Mouse (Mus musculus): ENCODE results near the gene Specc1l.

GRCm38 (mm10) chr10:75312361-75312760 lies 100.5 kb downstream of the Specc1l start:
- no peak for TF ChIP-seq CTCF (IDR thresholded peaks at IDR 0.05; ENCODE audit: borderline replicate concordance, control insufficient read depth, extremely low read depth, insufficient read depth, low read length, poor library complexity)
- TF ChIP-seq POLR2A (IDR thresholded peaks at IDR 0.05; ENCODE audit: control insufficient read depth, extremely low read depth, insufficient read depth, low read length, poor library complexity) = no peak
